Mouse (Mus musculus): Measurements from ENCODE around the gene Mtx2.

GRCm38 (mm10) chr2:74917880-74918537, 92.4 kb downstream of the Mtx2 start:
- TF ChIP-seq CTCF (IDR thresholded peaks at IDR 0.05; ENCODE audit: control insufficient read depth, insufficient read depth, insufficient replicate concordance, low read depth, low read length) (no peak), POLR2A (IDR thresholded peaks at IDR 0.05; ENCODE audit: control insufficient read depth, low read depth, low read length) (no peak)

All from testis, adult 2 months (tissue).